Mouse (Mus musculus): Measurements from ENCODE around the gene Reln. TPM values are rescaled to one million over a fixed set of nuclear protein-coding genes. Genes with fewer than 3 reads are reported as not detected.

Gene Reln
- polyA plus RNA-seq, 1 experiment = 45.6 TPM

DNA sequence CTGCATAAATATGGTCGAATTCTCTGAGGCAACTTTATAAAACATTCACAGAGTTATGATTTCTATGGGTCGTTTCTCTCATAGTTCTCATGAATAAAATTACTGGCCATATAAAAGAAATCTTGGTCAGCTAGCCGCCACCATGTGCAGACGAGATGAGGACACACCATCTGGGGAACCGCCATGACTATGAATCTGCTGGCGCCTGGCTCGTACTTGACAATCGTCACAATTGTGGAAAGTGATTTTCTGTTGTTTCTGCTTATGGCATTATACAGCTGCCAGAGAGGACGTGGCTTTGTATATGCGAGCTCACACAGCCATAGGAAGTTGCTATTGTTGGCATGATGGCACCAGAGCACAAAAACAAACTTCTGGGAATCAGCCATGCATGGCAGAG is 31.5 kb downstream of the Reln start:
- Histone ChIP-seq H3K4me1 (ENCODE audit: control insufficient read depth, insufficient read depth, low read length) (no peaks in the 10 kb centered on the region), H3K27ac (ENCODE audit: insufficient read depth, low read length) (no peak overlapping the region), H3K4me3 (ENCODE audit: insufficient read depth, low read length) (no peak overlapping the region)
- TF ChIP-seq POLR2A (IDR thresholded peaks at IDR 0.05; ENCODE audit: extremely low read depth, insufficient read depth, low read length) (no peak), CTCF (IDR thresholded peaks at IDR 0.05; ENCODE audit: extremely low read depth, insufficient read depth, low read length) (no peak)

DNA sequence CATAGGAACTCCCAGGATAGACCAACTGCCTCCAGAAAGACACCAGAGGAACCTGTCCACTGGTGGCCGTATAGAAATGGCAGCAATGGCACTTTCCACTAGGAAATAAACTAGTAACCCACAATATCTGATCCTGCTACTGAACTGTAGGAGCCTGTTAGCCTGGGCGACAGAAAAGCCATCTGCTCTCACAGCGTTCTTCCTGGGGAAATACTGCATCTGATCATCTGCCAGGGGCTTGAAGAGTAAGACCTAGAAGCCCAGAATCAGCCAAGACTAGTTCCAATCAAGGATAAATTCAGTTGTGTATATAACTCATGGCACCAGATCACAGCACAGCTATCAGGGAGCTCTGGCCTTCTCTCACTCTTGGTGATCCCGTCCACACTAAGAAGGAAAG is 33.5 kb downstream of the Reln start:
- TF ChIP-seq POLR2A (IDR thresholded peaks at IDR 0.05; ENCODE audit: extremely low read depth, insufficient read depth, low read length) (no peak), CTCF (IDR thresholded peaks at IDR 0.05; ENCODE audit: extremely low read depth, insufficient read depth, low read length) (no peak)
- Histone ChIP-seq H3K4me1 (ENCODE audit: control insufficient read depth, insufficient read depth, low read length) (no peaks in the 10 kb centered on the region; the same call in 1 of the 2 replicates), H3K27ac (ENCODE audit: insufficient read depth, low read length) (no peak overlapping the region), H3K4me3 (ENCODE audit: insufficient read depth, low read length) (no peak overlapping the region)

GRCm38 (mm10) chr5:22309001-22309400 is 35.5 kb downstream of the Reln start:
- H3K27ac ChIP-seq (ENCODE audit: insufficient read depth, low read length) = no peak overlapping the region
- TF ChIP-seq CTCF (IDR thresholded peaks at IDR 0.05; ENCODE audit: extremely low read depth, insufficient read depth, low read length) (no peak), POLR2A (IDR thresholded peaks at IDR 0.05; ENCODE audit: extremely low read depth, insufficient read depth, low read length) (no peak)
- H3K4me3 ChIP-seq (ENCODE audit: insufficient read depth, low read length) = no peak overlapping the region
- no peaks in the 10 kb centered on the region; the same call in 1 of the 2 replicates for H3K4me1 ChIP-seq (ENCODE audit: control insufficient read depth, insufficient read depth, low read length)

- no peak overlapping the region for H3K4me3 ChIP-seq (ENCODE audit: insufficient read depth, low read length)
- no peaks in the 10 kb centered on the region; the same call in 1 of the 2 replicates for H3K4me1 ChIP-seq (ENCODE audit: control insufficient read depth, insufficient read depth, low read length)
These were observed 36.6 kb downstream of the Reln start for GRCm38 (mm10) chr5:22307853-22308252.

DNA sequence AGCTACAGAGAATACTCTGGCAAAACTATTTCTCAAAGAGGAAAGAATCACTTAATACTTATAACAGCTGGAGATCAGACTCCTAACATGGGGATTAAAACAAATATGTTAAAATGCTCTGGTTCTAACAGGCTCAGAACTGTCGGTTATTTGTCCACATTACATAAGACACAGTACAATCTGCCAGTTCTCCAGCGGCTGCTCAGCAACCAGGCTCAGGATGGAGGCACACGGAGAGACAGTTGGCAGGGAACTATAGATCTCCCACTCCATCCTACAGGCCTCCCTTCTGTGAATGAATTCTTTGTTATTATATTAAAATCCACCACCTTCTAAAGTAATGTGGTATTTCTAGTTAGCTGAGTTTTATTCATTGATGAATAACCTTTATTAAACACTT is 37.4 kb downstream of the Reln start:
- Histone ChIP-seq H3K4me3 (ENCODE audit: insufficient read depth, low read length) (no peak overlapping the region), H3K4me1 (ENCODE audit: control insufficient read depth, insufficient read depth, low read length) (no peaks in the 10 kb centered on the region; the same call in 1 of the 2 replicates), H3K27ac (ENCODE audit: insufficient read depth, low read length) (no peak overlapping the region)
- no peak for TF ChIP-seq POLR2A (IDR thresholded peaks at IDR 0.05; ENCODE audit: extremely low read depth, insufficient read depth, low read length)
- no peak for TF ChIP-seq CTCF (IDR thresholded peaks at IDR 0.05; ENCODE audit: extremely low read depth, insufficient read depth, low read length)

More at GRCm38 (mm10) chr5:22307853-22308252, 36.6 kb downstream of the Reln start:
- TF ChIP-seq POLR2A (IDR thresholded peaks at IDR 0.05; ENCODE audit: extremely low read depth, insufficient read depth, low read length) = no peak
- TF ChIP-seq CTCF (IDR thresholded peaks at IDR 0.05; ENCODE audit: extremely low read depth, insufficient read depth, low read length) = no peak
- no peak overlapping the region for H3K27ac ChIP-seq (ENCODE audit: insufficient read depth, low read length)

- no peak overlapping the region for H3K4me3 ChIP-seq (ENCODE audit: insufficient read depth, low read length)
- no peak overlapping the region for H3K27ac ChIP-seq (ENCODE audit: insufficient read depth, low read length)
- H3K4me1 ChIP-seq (ENCODE audit: control insufficient read depth, insufficient read depth, low read length) = no peaks in the 10 kb centered on the region; the same call in 1 of the 2 replicates
- TF ChIP-seq CTCF (IDR thresholded peaks at IDR 0.05; ENCODE audit: extremely low read depth, insufficient read depth, low read length) = no peak
- no peak for TF ChIP-seq POLR2A (IDR thresholded peaks at IDR 0.05; ENCODE audit: extremely low read depth, insufficient read depth, low read length)
These were observed 40.8 kb downstream of the Reln start for GRCm38 (mm10) chr5:22303709-22304108.

DNA sequence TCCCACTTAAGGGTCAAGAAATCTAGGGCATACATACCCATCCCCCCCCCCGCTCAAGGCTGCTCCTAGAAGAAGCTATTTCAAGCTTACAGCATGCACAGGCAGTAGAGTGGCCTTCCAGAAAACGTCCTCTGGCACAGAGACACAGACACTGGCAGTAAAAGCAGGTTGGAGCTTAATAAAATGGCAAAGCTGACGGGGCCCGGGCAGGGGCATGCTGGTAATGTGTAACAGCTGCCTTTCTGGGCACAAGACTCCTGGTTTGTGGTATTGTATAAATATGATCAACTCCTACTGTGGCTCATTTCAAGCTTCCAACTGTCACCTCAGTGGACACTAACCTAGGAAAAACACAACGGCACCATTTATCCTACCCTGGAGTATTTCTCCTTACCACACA is 42.2 kb downstream of the Reln start:
- H3K4me3 ChIP-seq (ENCODE audit: insufficient read depth, low read length) = no peak overlapping the region
- no peaks in the 10 kb centered on the region; the same call in 1 of the 2 replicates for H3K4me1 ChIP-seq (ENCODE audit: control insufficient read depth, insufficient read depth, low read length)
- H3K27ac ChIP-seq (ENCODE audit: insufficient read depth, low read length) = no peak overlapping the region
- no peak for TF ChIP-seq CTCF (IDR thresholded peaks at IDR 0.05; ENCODE audit: extremely low read depth, insufficient read depth, low read length)
- no peak for TF ChIP-seq POLR2A (IDR thresholded peaks at IDR 0.05; ENCODE audit: extremely low read depth, insufficient read depth, low read length)

GRCm38 (mm10) chr5:22300788-22301187 is 43.7 kb downstream of the Reln start:
- Histone ChIP-seq H3K4me1 (ENCODE audit: control insufficient read depth, insufficient read depth, low read length) (no peaks in the 10 kb centered on the region), H3K4me3 (ENCODE audit: insufficient read depth, low read length) (no peak overlapping the region), H3K27ac (ENCODE audit: insufficient read depth, low read length) (no peak overlapping the region)
- TF ChIP-seq CTCF (IDR thresholded peaks at IDR 0.05; ENCODE audit: extremely low read depth, insufficient read depth, low read length) (no peak), POLR2A (IDR thresholded peaks at IDR 0.05; ENCODE audit: extremely low read depth, insufficient read depth, low read length) (no peak)

- TF ChIP-seq POLR2A (IDR thresholded peaks at IDR 0.05; ENCODE audit: extremely low read depth, insufficient read depth, low read length) = no peak
- TF ChIP-seq CTCF (IDR thresholded peaks at IDR 0.05; ENCODE audit: extremely low read depth, insufficient read depth, low read length) = no peak
- no peak overlapping the region for H3K4me3 ChIP-seq (ENCODE audit: insufficient read depth, low read length)
- H3K27ac ChIP-seq (ENCODE audit: insufficient read depth, low read length) = no peak overlapping the region
- H3K4me1 ChIP-seq (ENCODE audit: control insufficient read depth, insufficient read depth, low read length) = no peaks in the 10 kb centered on the region
These were observed 44.5 kb downstream of the Reln start for GRCm38 (mm10) chr5:22300046-22300445.

DNA sequence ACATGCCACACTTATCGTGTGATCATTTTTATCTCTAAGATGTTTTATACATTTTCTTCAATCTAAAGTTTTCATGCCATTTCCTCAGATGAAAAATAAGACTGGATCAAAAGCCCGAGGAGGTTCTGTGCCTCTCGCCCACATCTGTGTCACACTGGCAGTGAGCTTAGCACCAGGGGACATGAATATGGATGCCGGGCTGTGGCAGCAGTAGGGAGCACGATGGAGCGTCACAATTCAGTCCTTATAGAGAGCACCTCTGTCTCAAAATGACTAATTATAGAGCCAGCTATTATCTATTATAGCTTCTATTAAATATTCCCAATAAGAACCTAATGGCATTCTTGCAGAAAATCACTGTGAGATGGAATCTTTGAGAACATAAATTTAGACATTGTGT is 49.3 kb downstream of the Reln start:
- no peak for TF ChIP-seq POLR2A (IDR thresholded peaks at IDR 0.05; ENCODE audit: extremely low read depth, insufficient read depth, low read length)
- no peak for TF ChIP-seq CTCF (IDR thresholded peaks at IDR 0.05; ENCODE audit: extremely low read depth, insufficient read depth, low read length)
- Histone ChIP-seq H3K27ac (ENCODE audit: insufficient read depth, low read length) (no peak overlapping the region), H3K4me3 (ENCODE audit: insufficient read depth, low read length) (no peak overlapping the region), H3K4me1 (ENCODE audit: control insufficient read depth, insufficient read depth, low read length) (no peaks in the 10 kb centered on the region)
